Mouse (Mus musculus) liver, postnatal 0 days (tissue): ENCODE data around the gene Ak5.

Experiments used
- CTCF ChIP-seq: sonication (generic); IDR thresholded peaks from 2 replicates; pipeline ENCODE4 v1.5.1; 2016; ENCODE audit warnings: antibody characterized with exemption, low read depth
- EP300 ChIP-seq: IDR thresholded peaks from 2 replicates; pipeline ENCODE4 v1.6.1; 2016; ENCODE audit warnings: antibody characterized with exemption, low read depth, mild to moderate bottlenecking

- TF ChIP-seq CTCF, result no peak
- no peak for TF ChIP-seq EP300
Observed at GRCm38 (mm10) chr3:152492241-152492640, 175.9 kb downstream of the Ak5 start.
